Mouse (Mus musculus) spleen, adult 2 months (tissue): ENCODE results near the gene Mtg2.

Source experiments
- CTCF ChIP-seq: fragments of 200-500 bp; IDR thresholded peaks from 2 replicates; pipeline ENCODE4 v1.5.1; 2011; ENCODE audit warnings: mild to moderate bottlenecking, inconsistent platforms; ENCODE audit not compliant: insufficient read depth, insufficient read length, insufficient replicate concordance; ENCODE audit errors: extremely low read depth
- POLR2A ChIP-seq: fragments of 200-500 bp; IDR thresholded peaks from 2 replicates; pipeline ENCODE4 v1.6.1; 2011; ENCODE audit warnings: low read depth, low read length, inconsistent platforms

DNA sequence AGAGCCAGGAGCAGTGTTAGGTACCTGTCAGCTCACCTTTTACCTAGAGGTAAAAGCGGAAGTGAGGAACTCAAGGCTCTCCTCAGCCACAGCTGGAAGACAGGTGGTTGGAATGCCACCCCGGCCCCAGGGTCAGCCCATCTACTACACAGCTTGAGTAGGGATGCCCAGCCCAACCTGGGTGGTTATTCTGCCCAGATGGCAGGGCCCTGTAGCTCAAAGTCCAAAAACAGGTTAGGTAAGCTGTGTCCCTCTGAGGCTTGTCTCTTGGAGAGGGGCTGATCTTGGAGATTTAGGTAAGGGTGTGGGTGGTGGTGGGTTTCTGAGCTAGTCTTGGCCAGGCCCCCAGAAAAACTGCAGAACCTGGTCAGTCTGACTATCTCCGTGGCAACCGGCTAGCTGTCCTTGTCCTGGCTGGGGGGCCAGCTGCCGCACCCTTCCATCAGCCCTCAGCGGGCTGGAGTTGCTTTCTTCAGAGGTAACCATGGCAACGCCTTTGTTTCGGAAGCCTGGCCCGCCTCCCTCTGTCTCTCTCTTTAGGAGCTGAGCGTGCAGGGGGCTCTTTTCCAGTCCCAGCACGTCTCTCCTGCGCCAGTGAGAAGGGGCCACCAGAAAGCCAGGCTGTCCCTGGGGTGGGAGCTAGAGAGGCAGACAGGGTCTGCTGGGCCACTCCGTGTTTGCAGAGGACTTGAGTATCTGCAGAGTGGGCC, 47.3 kb downstream of the Mtg2 start:
- TF ChIP-seq POLR2A (no peak), CTCF (no peak)
